Mouse (Mus musculus): ENCODE measurements around the gene Car11.
A peak's percentile ranks its signal among the peaks of the same experiment; 100 is the strongest.

Gene Car11

GRCm38 (mm10) chr7:45710477-45711191 is 11.0 kb downstream of the Car11 start:
- DNase-seq (ENCODE audit: inconsistent ontology term) = no peak

DNA sequence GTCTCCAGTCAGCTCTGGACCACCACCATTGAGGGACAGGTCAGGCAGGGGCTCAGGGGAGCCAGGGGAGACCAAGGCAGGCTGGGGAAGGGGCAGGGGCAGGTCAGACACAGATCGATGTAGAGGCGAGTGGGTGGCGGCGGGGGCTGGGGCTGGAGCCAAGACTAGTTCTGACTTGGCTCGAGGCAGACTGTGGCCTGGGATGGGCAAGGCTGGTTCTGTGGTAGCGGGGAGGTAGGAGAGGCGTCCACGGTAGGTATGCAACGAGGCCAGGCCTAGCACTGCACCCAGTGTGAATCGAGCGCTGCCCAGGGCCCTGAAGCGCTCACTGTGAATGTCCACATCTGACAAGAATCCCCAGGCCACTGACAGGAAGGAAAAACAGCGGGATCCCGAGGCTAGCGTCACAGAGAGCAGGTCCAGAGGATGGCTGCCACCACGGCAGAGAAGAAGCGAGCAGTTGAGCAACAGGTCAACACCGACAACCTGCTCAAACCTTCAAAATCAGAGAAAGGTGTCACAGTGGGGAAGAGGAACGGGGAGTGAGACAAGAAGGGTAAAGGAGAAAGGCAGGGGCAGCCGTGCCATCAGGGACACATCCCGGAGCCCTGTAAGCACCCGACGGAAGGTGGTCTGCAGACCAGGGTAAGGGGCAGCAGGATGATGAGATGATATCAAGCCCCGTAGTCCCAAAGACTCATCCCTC is 11.8 kb downstream of the Car11 start:
- no peak for DNase-seq (ENCODE audit: inconsistent ontology term)

DNA sequence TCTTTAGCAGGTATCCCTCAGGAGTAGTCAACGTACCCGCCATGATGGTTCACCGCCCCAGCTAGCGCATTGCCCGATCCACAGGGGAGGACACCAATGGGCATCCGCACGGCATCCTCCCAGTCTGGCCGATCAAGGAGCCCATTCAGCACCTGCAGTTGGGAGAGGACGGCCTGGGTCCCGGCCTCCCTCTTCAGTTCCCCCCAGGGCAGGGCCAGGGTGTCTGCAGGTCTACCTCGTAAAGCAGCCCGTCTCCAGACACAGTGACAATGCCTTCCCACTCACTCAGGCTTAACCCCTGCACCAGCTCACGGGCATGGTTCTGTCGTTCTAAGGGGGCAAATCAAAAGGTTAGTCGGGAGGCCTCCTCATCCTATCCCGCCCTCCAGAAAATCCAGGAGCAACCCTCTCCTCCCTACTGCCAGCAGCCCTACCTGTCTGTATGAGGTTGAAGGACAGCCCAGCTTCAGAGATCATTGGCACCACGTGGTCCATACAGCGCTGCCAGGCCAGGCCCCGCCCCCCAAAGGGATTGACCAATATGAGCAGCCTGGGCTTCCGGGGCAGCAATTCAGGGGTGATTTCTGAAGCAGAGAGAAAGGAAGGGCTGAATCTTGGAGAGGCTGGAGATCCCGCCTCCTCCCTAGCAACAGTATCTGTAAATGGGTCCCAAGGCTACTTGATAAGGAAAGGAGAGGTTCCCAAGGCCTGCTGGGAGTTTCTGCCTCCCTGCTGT is 12.5 kb downstream of the Car11 start:
- DNase-seq (ENCODE audit: inconsistent ontology term) = peak; percentile 49

DNA sequence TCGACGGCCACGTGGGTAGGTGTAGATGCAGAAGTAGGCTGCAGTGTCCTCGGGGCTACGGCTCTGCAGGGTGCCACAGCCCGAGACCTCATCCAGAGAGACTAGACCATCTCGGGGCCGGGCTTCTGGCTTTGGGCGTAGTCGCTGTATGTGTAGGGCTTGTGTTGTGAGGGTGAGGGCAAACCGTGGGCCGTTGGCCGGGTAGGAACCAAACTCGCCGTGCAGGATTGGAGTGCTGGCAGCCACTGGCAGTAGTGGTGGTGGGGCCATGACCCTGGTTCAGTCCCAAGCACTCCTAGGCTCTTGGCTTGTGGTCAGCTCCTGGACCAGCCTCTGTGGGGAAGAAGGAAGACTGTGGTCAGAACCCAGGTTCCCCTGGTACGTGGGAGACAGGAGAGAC is 13.8 kb downstream of the Car11 start:
- no peak for DNase-seq (ENCODE audit: inconsistent ontology term)

- no peak for DNase-seq (ENCODE audit: inconsistent ontology term)
These were observed 14.4 kb downstream of the Car11 start for GRCm38 (mm10) chr7:45713881-45714520.

DNA sequence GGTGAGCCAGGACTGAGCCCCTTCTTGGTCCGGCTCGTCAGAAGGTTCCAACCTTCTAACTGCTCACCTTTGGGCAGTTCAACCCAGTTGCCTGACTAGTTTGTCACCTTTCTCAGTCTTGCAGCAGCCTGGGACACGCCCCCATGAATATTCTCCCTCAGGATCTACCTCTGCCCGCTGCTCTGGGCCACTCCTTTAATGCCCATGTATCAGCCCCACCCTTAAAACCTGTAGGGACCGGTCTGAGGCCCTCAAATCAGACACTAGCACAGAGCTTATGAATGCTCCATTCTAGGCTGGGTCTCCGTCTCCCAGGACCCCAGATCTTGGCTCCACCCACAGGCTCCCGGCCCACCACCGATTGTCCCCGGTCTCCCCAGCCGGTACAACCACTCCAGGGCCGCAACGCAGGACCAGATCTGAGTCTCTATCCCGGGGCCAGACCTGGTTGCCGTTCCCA is 15.0 kb downstream of the Car11 start:
- no peak for DNase-seq (ENCODE audit: inconsistent ontology term)

GRCm38 (mm10) chr7:45715090-45715708 is 15.6 kb downstream of the Car11 start, which contains the start of gene Rpl18:
Gene Rpl18 (plus strand): TSS chr7:45715457.
- DNase-seq (ENCODE audit: inconsistent ontology term) = peak; percentile 98

GRCm38 (mm10) chr7:45715741-45716459 is 16.3 kb downstream of the Car11 start:
- DNase-seq (ENCODE audit: inconsistent ontology term) = no peak

- DNase-seq (ENCODE audit: inconsistent ontology term) = no peak
These were observed 16.8 kb downstream of the Car11 start for GRCm38 (mm10) chr7:45716460-45716857.

- no peak for DNase-seq (ENCODE audit: inconsistent ontology term)
These were observed 17.6 kb downstream of the Car11 start for GRCm38 (mm10) chr7:45716952-45717917.

- peak; percentile 98 for DNase-seq (ENCODE audit: inconsistent ontology term)
These were observed 18.3 kb downstream of the Car11 start, which contains the start of gene Sphk2 for GRCm38 (mm10) chr7:45717918-45718297. Gene Sphk2 (minus strand): TSS chr7:45718002.

DNA sequence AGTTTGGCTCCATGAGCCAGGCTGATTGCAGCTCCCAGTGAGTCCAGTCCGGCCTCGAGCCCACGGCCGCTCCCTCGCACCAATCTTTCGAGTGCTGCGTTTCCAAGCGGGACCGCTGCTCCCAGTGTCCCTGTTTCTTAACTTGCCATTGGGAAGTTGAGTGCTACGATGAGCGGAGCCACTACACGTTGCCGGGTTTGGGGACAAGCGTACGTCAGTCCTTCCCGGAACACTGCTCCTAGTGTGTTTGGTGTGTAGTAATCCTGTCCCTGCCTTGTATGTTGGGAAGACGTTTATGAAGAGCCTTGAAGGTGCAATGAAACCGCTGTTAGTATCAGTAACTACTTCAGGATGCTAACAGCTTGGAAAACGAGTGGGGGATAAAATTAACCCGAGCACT is 18.7 kb downstream of the Car11 start:
- DNase-seq (ENCODE audit: inconsistent ontology term) = no peak

GRCm38 (mm10) chr7:45719180-45719579 is 19.5 kb downstream of the Car11 start:
- DNase-seq (ENCODE audit: inconsistent ontology term) = no peak

DNA sequence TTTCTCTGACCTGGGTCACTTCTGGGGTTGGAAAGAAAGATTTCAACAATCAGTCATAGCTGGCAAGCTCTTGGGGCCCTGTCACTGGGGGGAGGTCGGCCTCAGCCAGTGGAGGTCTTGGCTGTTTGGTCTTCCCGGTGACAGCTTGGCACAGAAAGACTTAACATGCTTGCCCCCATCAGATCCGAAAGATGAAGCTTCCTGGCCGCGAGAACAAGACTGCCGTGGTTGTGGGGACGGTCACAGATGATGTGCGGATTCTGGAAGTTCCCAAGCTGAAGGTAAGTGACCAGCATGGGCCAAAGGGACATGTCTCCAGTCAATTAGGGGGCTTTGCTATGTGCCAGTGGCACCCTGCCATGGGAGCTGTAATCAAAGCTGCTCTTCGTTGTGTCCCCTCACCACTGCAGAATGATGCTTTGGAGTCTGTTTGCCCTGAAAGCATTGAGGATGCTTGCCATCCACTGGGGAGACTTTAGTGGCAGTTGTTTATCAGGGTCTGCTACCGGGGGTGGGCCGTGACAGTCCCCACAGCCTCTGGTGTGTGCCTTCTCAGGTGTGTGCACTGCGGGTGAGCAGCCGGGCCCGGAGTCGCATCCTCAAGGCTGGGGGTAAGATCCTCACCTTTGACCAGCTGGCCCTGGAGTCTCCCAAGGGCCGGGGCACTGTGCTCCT is 20.2 kb downstream of the Car11 start:
- no peak for DNase-seq (ENCODE audit: inconsistent ontology term)

GRCm38 (mm10) chr7:45720413-45721233 is 21.0 kb downstream of the Car11 start, which contains the start of gene Fam83e:
Gene Fam83e (plus strand): TSS chr7:45721212.
- no peak for DNase-seq (ENCODE audit: inconsistent ontology term)

DNA sequence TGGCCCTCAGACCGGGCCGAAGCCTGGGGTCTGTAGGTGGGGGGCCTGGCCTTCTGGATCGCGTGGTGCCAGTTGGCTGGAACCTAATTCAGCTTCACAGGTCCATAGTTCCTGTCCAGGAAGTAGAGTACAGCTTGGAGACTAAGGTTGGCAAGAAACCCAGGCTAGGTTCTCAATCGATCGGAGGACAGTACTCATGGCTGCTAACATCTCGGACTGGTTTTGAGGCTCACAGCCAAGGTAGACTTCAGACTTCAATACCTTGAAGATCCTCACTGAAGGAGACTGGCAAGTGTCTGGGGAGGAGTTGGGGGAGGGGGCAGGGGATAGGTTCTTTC is 21.6 kb downstream of the Car11 start:
- DNase-seq (ENCODE audit: inconsistent ontology term) = no peak

DNA sequence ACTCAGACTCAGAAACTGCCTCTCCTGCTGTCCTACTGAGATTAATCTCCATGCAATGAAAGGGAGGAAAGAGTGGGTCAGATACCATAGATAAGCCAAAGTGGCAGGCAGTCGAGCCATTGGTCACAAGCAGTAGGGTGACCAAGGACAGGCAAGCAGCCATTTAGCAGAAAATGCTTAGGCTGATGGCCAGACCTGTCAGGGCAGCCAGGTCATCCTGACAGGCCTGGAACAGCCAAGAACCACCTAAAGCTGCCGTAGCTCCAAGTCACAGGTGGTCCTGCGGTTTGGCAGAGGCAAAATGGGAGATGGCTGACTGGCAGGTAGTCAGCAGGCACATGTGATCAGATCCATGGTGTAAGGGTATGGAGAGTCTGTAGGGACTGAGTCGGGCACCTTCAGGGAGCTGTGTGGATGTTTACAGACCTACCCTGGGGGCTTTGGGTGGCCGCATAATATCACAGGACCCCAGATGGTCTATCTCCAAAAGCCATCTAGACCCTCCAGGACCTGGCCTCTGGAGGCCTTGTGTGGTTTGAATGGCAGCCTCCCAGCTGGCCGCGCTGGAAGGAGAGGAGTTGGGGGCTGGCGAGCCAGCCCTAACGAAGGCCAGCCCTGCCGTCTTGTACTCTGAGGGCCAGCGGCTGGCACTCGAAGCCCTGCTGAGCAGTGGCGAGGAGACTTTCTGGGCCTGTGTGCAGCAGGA is 22.2 kb downstream of the Car11 start:
- DNase-seq (ENCODE audit: inconsistent ontology term) = no peak

DNA sequence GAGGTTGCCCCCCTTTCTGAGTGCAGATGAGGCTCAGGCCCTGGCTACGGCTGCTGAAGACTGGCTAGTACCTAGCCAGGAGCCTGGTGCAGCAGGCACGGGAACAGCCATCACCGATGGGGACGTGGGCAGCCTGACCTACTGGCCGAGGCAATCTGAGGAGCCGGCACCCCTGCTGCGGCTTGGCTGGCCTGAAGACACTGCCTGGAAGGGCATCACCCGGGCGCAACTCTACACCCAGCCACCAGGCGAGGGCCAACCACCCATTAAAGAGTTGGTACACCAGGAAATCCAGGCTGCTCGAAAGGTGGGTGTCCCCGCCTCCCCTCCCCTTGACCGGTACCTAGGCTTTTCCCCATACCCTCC is 22.7 kb downstream of the Car11 start:
- DNase-seq (ENCODE audit: inconsistent ontology term) = no peak
